Mouse (Mus musculus) testis, adult 2 months (tissue): ENCODE measurements around the gene Rxra. TPM values are rescaled to one million over a fixed set of nuclear protein-coding genes. Genes with fewer than 3 reads are reported as not detected.

Source experiments
- H3K27ac ChIP-seq: fragments of 200-500 bp; 2 replicates; pipeline ENCODE4 v1.5.1; 2012; ENCODE audit warnings: low read depth, low read length; ENCODE audit not compliant: control insufficient read depth, insufficient read depth
- H3K27me3 ChIP-seq: fragments of 200-500 bp; 2 replicates; pipeline ENCODE4 v1.6.1; 2012; ENCODE audit warnings: mild to moderate bottlenecking, low read length, moderate library complexity; ENCODE audit not compliant: control insufficient read depth, insufficient read depth
- H3K36me3 ChIP-seq: fragments of 200-500 bp; 2 replicates; pipeline ENCODE4 v1.6.1; 2012; ENCODE audit warnings: mild to moderate bottlenecking, low read length; ENCODE audit not compliant: control insufficient read depth, insufficient read depth
- H3K4me1 ChIP-seq: fragments of 200-500 bp; 2 replicates; pipeline ENCODE4 v1.6.1; 2012; ENCODE audit warnings: low read length; ENCODE audit not compliant: control insufficient read depth, insufficient read depth
- H3K4me3 ChIP-seq: fragments of 200-500 bp; 2 replicates; pipeline ENCODE4 v1.5.1; 2012; ENCODE audit warnings: low read depth, mild to moderate bottlenecking, low read length, moderate library complexity, mixed read lengths; ENCODE audit not compliant: control insufficient read depth
- CTCF ChIP-seq: fragments of 200-500 bp; IDR thresholded peaks from 2 replicates; pipeline ENCODE4 v1.5.1; 2012; ENCODE audit warnings: low read depth, mild to moderate bottlenecking, inconsistent platforms, low read length, moderate library complexity; ENCODE audit not compliant: control insufficient read depth, insufficient read depth, insufficient replicate concordance
- POLR2A ChIP-seq: fragments of 200-500 bp; IDR thresholded peaks from 2 replicates; pipeline ENCODE4 v1.6.1; 2012; ENCODE audit warnings: low read depth, mild to moderate bottlenecking, inconsistent platforms, low read length, moderate library complexity; ENCODE audit not compliant: control insufficient read depth
- polyA plus RNA-seq: library from polyadenylated mRNA; depleted of rRNA; stranded (reverse); fragments of >200 nt; gene quantifications from 2 replicates; pipeline ENCODE4 v1.2.3, GENCODE M21; 2012

The Rxra gene
- polyA plus RNA-seq, 1 experiment, result 54.3 TPM

DNA sequence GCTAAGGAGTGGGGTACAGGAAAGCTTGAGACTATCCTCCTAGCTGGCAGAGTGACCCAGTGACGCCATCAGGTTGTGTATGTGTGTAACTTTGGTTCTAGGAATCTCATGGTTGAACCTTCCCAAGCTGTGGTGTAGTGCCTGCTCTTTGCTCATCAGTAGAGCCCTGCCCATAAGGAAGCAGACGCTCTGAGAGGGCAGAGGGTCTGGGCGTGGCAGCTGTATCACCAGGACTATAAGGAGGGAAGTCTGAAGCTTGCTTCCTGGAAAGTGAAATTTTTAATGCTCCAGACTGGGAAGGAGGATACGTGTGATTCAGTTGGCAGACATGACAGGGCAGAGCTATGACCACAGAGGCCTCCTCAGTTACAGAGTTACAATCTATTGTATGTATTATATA lies 39.0 kb downstream of the Rxra start:
- Histone ChIP-seq H3K27me3 (no peaks in the 10 kb centered on the region), H3K4me1 (peaks cover 9% of the 10 kb centered on the region), H3K36me3 (no peaks in the 10 kb centered on the region), H3K27ac (no peak overlapping the region), H3K4me3 (no peak overlapping the region)
- no peak for TF ChIP-seq CTCF
- no peak for TF ChIP-seq POLR2A

DNA sequence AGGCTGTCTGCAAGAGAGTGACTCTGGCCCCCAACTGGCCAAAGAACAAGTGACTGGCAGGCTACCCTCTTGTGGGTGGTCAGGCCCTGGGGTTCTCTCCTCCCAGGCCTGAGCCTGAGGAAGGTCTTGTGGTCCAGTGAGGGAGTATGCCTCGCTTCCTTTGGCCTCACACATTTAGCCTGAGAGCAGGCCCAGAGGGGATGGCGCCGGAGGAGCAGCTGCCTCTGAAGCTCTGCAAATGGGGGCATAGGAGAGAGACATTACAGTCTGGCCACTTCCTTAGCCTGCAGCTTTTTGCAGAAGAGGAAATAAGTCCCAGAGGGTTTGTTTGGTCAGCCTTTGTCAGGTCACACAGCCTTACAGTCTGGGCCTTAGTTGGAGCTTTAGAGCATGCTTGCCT lies 40.1 kb downstream of the Rxra start:
- no peaks in the 10 kb centered on the region for H3K36me3 ChIP-seq
- no peak overlapping the region for H3K27ac ChIP-seq
- H3K4me3 ChIP-seq, result no peak overlapping the region
- H3K27me3 ChIP-seq, result no peaks in the 10 kb centered on the region
- H3K4me1 ChIP-seq, result peaks cover 2% of the 10 kb centered on the region; the same call in 1 of the 2 replicates
- TF ChIP-seq CTCF (no peak), POLR2A (no peak)

DNA sequence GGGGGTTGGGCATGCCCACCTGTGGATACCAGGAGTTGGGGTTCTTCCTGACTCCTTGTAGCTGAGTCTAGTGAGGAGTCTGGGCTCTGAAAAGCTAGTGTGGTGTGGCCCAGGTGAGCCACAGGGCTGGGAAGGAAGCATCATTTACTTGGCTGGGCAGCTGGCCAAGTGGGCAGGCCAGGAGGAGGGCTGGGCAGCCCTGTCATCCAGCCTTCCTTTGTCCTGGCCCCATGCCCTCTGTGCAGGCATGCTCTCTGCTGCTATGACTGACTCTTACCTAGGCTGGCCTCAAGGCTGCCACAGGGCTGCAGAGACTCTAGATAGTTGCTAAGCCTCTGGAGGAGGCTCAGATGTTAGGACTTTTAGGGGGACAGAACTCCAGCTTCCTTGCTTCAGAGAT lies 42.0 kb downstream of the Rxra start:
- TF ChIP-seq POLR2A, result no peak
- TF ChIP-seq CTCF, result no peak
- no peak overlapping the region for H3K27ac ChIP-seq
- no peak overlapping the region for H3K4me3 ChIP-seq
- peaks cover 2% of the 10 kb centered on the region; the same call in 1 of the 2 replicates for H3K4me1 ChIP-seq
- no peaks in the 10 kb centered on the region for H3K36me3 ChIP-seq
- H3K27me3 ChIP-seq, result no peaks in the 10 kb centered on the region

DNA sequence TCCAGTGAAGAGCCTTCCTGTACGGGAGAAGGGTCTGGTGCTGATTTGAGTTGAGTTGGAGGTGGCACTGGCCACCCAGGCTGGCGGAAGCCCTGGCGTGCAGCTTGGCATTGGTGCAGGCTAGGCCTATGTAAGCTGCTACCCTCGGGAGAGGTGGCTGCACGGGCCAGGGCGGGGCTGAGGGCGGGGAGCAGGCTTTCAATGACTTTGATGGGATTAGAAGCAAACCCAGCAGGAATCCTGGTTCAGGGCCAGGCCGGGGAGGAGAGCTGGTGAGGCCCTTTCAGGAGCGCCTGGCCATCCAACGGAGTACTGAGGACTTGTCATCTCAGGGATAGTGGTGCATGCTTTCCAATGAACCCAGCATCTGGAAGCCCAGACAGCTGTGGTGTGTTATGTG lies 43.4 kb downstream of the Rxra start:
- no peak for TF ChIP-seq CTCF
- Histone ChIP-seq H3K27ac (no peak overlapping the region), H3K4me3 (no peak overlapping the region), H3K36me3 (no peaks in the 10 kb centered on the region), H3K4me1 (peaks cover 2% of the 10 kb centered on the region; the same call in 1 of the 2 replicates), H3K27me3 (no peaks in the 10 kb centered on the region)

DNA sequence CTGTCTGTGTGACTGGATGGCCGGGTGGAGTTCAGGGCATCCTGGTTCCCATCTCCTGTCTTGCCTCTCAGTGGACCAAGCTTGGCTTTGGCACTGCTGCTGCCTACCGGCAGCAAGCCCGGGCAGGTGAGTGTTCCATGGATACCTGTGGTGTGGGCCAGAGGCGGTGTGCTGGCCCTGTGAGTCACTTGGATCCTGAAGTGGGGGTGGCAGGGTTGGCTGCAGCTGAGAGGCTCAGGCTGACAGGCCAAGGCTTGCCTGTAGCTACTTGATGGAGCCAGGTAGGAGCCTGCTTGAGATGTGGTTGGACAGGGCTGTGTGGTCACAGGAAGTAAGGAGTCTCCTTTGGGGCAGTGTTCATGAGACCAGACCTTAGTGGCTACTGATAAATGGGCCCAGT lies 45.4 kb downstream of the Rxra start:
- no peaks in the 10 kb centered on the region; the same call in 1 of the 2 replicates for H3K4me1 ChIP-seq
- no peaks in the 10 kb centered on the region for H3K36me3 ChIP-seq
- no peak overlapping the region for H3K27ac ChIP-seq
- no peaks in the 10 kb centered on the region for H3K27me3 ChIP-seq
- no peak overlapping the region for H3K4me3 ChIP-seq
- no peak for TF ChIP-seq CTCF
- no peak for TF ChIP-seq POLR2A

DNA sequence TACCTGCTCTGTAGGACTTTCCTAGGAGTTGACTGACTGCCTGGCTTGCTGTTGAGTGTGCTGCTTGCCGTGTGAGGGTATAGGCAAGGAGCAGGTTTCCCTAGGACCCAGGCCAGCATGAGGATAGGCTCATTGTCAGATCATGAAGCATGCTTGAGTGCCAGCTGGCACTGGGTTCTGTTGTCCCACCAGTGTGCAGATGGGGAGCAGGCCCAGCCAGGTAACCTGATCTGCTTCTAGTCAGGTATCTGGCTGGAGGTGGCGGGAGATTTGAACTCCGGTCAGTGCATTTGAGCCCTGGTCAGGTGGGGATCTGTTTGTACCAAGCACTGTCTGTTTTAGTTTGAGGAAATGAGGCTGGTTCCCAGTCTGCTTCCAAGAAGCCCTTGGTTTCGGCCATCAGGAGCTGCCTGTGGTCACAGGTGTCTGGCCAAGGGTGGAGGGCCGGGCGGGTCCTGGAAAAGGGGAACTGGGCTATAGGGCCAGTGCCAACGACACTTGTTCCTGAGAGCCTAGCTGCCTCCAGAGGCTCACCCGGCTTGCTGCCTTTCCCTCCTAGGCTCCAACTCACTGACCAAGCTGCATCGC lies 48.6 kb downstream of the Rxra start:
- Histone ChIP-seq H3K4me3 (no peak overlapping the region), H3K27me3 (no peaks in the 10 kb centered on the region), H3K27ac (no peak overlapping the region), H3K4me1 (no peaks in the 10 kb centered on the region; the same call in 1 of the 2 replicates), H3K36me3 (no peaks in the 10 kb centered on the region)
- TF ChIP-seq CTCF, result no peak; the same call in 1 of the 2 replicates
- no peak for TF ChIP-seq POLR2A

DNA sequence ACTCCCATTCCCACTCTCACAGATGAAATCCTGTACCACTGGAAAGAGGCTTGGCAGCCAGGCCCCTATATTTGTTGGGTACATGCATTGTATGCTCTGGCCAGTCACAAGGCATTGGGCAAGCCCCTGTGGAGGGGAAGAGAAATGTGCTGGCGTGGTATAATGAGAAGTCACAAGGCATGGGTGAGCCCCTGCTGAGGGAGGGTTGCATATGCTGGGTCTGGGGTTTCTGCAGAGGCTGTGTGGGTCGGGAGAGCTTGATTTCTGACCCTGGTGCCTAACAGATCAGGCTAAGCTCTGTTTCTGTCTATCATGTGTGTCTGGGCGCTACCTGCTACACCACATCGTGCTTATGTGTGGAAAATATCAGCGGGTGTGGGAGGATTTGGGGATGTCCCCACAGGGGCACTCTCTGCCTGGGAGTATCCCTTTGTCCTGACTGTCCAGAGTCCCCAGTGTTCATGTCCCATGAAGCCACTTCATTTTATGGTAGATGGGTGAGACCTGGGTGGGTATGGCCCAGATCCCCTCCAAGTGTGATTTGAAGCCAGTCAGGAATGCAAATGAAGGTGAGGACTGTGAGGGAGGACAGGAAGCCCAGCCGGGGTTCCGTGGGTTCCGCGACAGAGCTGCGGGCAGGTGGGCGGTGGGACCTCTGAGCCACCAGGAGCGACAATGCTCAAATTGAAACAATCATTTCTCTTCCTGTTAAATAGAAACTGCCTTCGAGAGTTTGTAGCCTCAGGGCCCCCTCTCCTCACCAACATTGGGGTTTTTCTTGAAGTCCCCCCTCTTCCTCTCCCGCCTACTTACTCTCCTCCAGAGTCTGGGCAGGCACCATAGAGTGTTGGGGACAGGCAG lies 52.0 kb downstream of the Rxra start:
- Histone ChIP-seq H3K27ac (no peak overlapping the region), H3K27me3 (no peaks in the 10 kb centered on the region), H3K4me1 (peaks cover 7% of the 10 kb centered on the region; the same call in 1 of the 2 replicates), H3K36me3 (no peaks in the 10 kb centered on the region), H3K4me3 (no peak overlapping the region)
- TF ChIP-seq POLR2A, result no peak
